Mouse (Mus musculus) forebrain, embryonic 16.5 days (tissue): ENCODE measurements around the gene Gfer. TPM values are rescaled to one million over a fixed set of nuclear protein-coding genes. Genes with fewer than 3 reads are reported as not detected.

Experiments
- ATAC-seq: fragments of 200-750 bp; cut with Nextera tagmentation; 2 replicates; pipeline ENCODE4 v1.8.0; 2017; ENCODE audit warnings: mild to moderate bottlenecking, moderate library complexity
- H3K27ac ChIP-seq: fragments of 300-500 bp; sonication (generic); 2 replicates; pipeline ENCODE4 v1.5.1; 2014; ENCODE audit warnings: low read length, control low read depth
- H3K27me3 ChIP-seq: fragments of 300-500 bp; sonication (generic); replicated peaks from 2 replicates; pipeline ENCODE4 v1.6.1; 2014; ENCODE audit warnings: low read length; ENCODE audit not compliant: control insufficient read depth, insufficient read depth
- H3K36me3 ChIP-seq: fragments of 300-500 bp; sonication (generic); 2 replicates; pipeline ENCODE4 v1.6.1; 2014; ENCODE audit not compliant: control insufficient read depth, insufficient read depth
- H3K4me1 ChIP-seq: fragments of 300-500 bp; sonication (generic); replicated peaks from 2 replicates; pipeline ENCODE4 v1.6.1; 2014; ENCODE audit warnings: low read length; ENCODE audit not compliant: control insufficient read depth, insufficient read depth
- H3K4me2 ChIP-seq: fragments of 300-500 bp; sonication (generic); 2 replicates; pipeline ENCODE4 v1.6.1; 2014; ENCODE audit warnings: mild to moderate bottlenecking, low read length, control low read depth
- H3K4me3 ChIP-seq: fragments of 300-500 bp; sonication (generic); replicated peaks from 2 replicates; pipeline ENCODE4 v1.5.1; 2014; ENCODE audit warnings: mild to moderate bottlenecking, low read length, control low read depth
- H3K9ac ChIP-seq: fragments of 300-500 bp; sonication (generic); replicated peaks from 2 replicates; pipeline ENCODE4 v1.6.1; 2014; ENCODE audit warnings: low read depth, low read length, control low read depth
- H3K9me3 ChIP-seq: fragments of 300-500 bp; sonication (generic); 2 replicates; pipeline ENCODE4 v1.6.1; 2016; ENCODE audit warnings: low read length; ENCODE audit not compliant: control insufficient read depth
- WGBS: fragments of 180-500 bp; shearing (Covaris S2); extraction: QIAGEN DNeasy Blood & Tissue Kit; methylation state at CpG from one replicate; pipeline ENCODE4 v1.1.7; 2014; 5-methylcytosine and 5-hydroxymethylcytosine counted together
- polyA plus RNA-seq: library from polyadenylated mRNA; unstranded; fragments of >200 nt; fragmentation: Nextera tagmentation; extraction: Ambion mirVana; gene quantifications from 2 replicates; pipeline ENCODE4 v1.2.1, GENCODE M21; 2015

Gene Gfer
- polyA plus RNA-seq, 1 experiment from 2014 or later, result 35.4 TPM

DNA sequence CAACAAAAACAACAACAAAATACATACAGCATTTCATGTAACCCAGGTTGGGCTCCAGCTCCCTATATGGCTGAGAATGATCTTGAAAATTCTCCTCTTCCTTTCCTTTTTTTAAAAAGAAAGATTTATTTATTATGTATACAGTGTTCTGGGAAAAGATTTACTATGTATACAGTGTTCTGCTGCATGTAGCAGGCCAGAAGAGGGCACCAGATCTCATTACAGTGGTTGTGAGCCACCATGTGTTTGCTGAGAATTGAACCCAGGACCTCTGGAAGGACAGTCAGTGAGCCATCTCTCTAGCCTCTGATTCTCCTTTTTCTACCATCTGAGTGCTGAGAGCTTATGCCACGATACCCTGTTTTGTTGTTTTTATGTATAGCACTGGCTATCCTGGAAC, 38.6 kb upstream of the Gfer start:
- Histone ChIP-seq H3K27ac (no peak overlapping the region), H3K4me1 (peaks cover 10% of the 10 kb centered on the region), H3K27me3 (no peaks in the 10 kb centered on the region), H3K36me3 (no peaks in the 10 kb centered on the region), H3K9ac (no peak overlapping the region), H3K9me3 (no peaks in the 10 kb centered on the region), H3K4me3 (no peak overlapping the region), H3K4me2 (no peak overlapping the region)
- WGBS, result 88% methylated on average over 1 of the region's 1 CpGs
- ATAC-seq, result no peak

DNA sequence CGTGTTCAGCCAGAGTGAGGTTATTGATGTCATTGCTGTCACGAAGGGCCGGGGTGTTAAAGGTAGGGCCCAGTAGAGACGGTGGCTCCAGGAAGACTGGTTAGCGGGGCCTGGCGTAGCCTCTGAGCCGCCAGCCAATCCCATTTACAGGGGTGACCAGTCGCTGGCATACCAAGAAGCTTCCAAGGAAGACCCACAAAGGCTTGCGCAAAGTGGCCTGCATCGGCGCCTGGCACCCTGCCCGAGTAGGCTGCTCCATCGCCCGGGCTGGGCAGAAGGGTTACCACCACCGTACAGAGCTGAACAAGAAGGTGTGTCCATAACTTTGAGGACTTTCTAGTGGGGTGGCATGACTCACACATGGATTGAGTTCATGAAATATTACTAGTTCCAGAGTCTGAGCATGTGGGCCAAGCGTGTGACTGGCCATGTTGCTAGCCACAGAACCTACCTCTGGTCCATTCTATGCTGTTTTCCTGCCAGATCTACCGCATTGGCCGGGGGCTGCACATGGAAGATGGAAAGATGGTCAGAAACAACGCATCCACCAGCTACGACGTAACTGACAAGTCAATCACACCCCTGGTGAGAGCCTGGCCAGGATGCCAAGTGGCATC, 37.6 kb upstream of the Gfer start:
- H3K9ac ChIP-seq, result 0 out of 2 replicates have a peak overlapping the region, but pooled peaks have one; percentile 24
- WGBS, result 90% methylated on average over 21 of the region's 21 CpGs
- H3K4me1 ChIP-seq, result peaks cover 10% of the 10 kb centered on the region

DNA sequence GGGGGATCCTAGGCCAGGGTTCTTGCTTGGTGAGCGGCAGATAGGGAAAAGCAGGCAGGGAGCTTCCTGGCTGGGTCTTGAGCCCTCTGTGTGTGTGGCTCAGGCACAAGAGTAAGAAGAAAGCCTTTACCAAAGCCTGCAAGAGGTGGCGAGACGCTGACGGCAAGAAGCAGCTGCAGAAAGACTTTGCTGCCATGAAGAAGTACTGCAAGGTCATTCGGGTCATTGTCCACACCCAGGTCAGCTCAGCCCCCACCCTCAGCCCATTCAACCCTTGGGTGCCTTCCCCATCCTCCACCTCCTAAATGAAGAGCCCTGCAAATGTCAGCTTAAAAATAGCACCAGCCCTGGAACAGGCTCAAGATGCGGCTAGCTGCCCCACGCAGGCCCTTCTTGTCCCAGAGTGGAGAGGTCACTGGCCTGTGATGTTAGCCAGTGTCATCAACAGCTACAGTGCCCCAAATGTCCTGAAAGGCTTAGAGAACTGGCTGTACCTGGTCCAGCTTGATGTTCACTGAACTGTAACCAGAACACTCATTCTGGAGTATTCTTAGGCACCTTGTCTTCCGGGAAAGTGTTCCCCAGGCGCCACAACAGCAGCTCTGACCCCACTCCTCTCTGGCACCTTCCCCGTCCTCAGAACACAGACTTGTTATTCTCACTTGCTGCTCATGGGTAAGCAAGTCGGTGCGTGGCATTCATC, 36.4 kb upstream of the Gfer start:
- H3K9ac ChIP-seq, result no peak overlapping the region
- ATAC-seq, result no peak
- 85% methylated on average over 12 of the region's 12 CpGs for WGBS

More for the DNA sequence above, 37.6 kb upstream of the Gfer start:
- Histone ChIP-seq H3K4me2 (no peak overlapping the region), H3K27me3 (no peaks in the 10 kb centered on the region), H3K4me3 (no peak overlapping the region), H3K9me3 (no peaks in the 10 kb centered on the region), H3K27ac (no peak overlapping the region), H3K36me3 (no peaks in the 10 kb centered on the region)
- no peak for ATAC-seq

DNA sequence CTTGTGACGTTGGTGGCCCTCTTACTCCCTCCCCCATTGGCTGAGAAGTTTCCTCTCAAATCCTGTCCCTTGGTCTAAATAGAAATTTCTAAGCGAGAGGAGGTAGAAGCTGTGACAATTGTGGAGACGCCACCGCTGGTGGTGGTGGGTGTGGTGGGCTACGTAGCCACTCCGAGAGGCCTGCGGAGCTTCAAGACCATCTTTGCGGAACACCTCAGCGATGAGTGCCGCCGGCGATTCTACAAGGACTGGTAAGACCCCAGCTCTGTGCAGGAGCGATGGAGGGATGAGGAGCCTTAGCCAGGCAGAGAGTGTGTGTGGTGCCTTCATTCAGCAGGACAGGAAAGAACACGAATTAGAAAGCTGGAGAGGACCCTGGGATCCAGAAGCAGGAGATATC, 34.8 kb upstream of the Gfer start:
- Histone ChIP-seq H3K9me3 (no peaks in the 10 kb centered on the region), H3K4me3 (no peak overlapping the region), H3K36me3 (no peaks in the 10 kb centered on the region), H3K9ac (no peak overlapping the region), H3K4me1 (no peaks in the 10 kb centered on the region), H3K27ac (no peak overlapping the region), H3K4me2 (no peak overlapping the region), H3K27me3 (0 out of 2 replicates have a peak, but pooled peaks cover 2% of the 10 kb centered on the region)
- 84% methylated on average over 14 of the region's 14 CpGs for WGBS
- ATAC-seq, result no peak

More for the DNA sequence above, 36.4 kb upstream of the Gfer start:
- no peak overlapping the region for H3K27ac ChIP-seq
- no peaks in the 10 kb centered on the region for H3K36me3 ChIP-seq
- no peaks in the 10 kb centered on the region for H3K9me3 ChIP-seq
- no peak overlapping the region for H3K4me2 ChIP-seq
- no peak overlapping the region for H3K4me3 ChIP-seq
- peaks cover 10% of the 10 kb centered on the region for H3K4me1 ChIP-seq
- H3K27me3 ChIP-seq, result no peaks in the 10 kb centered on the region

DNA sequence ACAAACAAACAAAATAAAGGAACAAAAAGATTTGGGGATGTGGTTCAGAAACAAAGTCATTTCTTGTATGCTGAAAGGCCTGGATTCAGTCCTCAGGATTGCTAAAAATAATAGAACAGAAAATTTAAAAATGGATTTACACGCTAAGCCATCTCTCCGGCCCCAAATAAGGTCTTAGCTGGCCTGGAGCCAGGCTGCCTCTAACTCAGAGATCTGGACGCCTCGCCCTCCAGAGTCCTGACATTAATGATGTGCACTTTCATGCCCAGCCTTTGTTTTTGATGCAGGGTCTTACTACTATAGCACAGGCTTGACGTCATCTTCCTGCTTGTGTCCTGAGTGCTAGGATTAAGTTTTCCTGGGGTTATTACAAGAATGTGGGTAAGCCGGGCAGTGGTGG, 33.1 kb upstream of the Gfer start:
- H3K9me3 ChIP-seq, result no peaks in the 10 kb centered on the region
- 68% methylated on average over 6 of the region's 6 CpGs for WGBS
- ATAC-seq, result no peak
- 0 out of 2 replicates have a peak, but pooled peaks cover 2% of the 10 kb centered on the region for H3K27me3 ChIP-seq
- no peak overlapping the region for H3K9ac ChIP-seq
- no peak overlapping the region for H3K27ac ChIP-seq
- H3K4me1 ChIP-seq, result no peaks in the 10 kb centered on the region
- H3K36me3 ChIP-seq, result no peaks in the 10 kb centered on the region
- H3K4me2 ChIP-seq, result no peak overlapping the region
- no peak overlapping the region for H3K4me3 ChIP-seq

DNA sequence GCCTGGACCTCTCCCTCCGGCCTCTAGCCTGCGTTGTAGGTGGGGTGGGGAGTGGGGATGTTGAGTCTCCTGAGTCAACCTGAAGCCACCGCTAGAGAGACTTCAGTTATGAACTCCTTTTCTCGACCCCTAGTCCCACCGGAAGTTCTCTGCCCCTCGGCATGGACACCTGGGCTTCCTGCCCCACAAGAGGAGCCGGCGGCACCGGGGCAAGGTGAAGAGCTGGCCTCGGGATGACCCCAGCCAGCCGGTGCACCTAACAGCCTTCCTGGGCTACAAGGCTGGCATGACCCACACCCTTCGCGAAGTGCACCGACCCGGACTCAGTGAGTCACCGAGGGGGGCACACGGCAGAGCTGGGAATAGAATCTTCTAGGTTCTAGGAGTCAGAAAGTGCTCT, 32.2 kb upstream of the Gfer start:
- no peak overlapping the region for H3K9ac ChIP-seq
- H3K27me3 ChIP-seq, result 0 out of 2 replicates have a peak, but pooled peaks cover 2% of the 10 kb centered on the region
- no peaks in the 10 kb centered on the region for H3K36me3 ChIP-seq
- no peak overlapping the region for H3K27ac ChIP-seq
- no peak overlapping the region for H3K4me2 ChIP-seq
- no peaks in the 10 kb centered on the region for H3K9me3 ChIP-seq
- no peak overlapping the region for H3K4me3 ChIP-seq
- no peak for ATAC-seq
- 75% methylated on average over 17 of the region's 17 CpGs for WGBS
- H3K4me1 ChIP-seq, result peaks cover 6% of the 10 kb centered on the region

DNA sequence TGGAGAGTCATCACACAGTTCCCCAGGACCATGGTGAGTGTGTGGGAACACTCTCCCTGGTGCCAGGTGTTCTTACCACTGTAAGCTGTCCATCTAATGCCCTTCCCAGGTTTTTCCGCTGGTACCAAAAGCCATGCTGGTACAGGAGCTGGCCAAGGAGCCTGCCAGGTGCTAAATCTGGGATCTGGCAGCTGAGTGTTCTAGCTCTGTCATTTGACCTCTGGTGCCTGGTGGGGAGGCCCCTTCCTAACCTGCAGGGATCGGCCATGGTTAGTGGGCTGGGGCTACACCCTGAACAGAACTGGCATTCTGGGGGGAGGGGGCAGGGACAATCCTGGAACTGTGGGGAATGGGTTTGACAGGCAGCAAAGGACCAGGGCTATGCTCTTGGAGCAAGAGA, 31.7 kb upstream of the Gfer start, which contains the start of gene Rpl3l:
Rpl3l (plus strand) TSS at position 203 of the 400 bp plus-strand sequence.
- H3K27me3 ChIP-seq, result 0 out of 2 replicates have a peak, but pooled peaks cover 2% of the 10 kb centered on the region
- H3K36me3 ChIP-seq, result no peaks in the 10 kb centered on the region
- no peak within 1 kb of the TSS for H3K9ac ChIP-seq
- no peak within 1 kb of the TSS for H3K4me3 ChIP-seq
- H3K4me2 ChIP-seq, result no peak within 1 kb of the TSS
- ATAC-seq, result no peak
- 74% methylated on average over 2 of the region's 2 CpGs for WGBS
- H3K9me3 ChIP-seq, result no peaks in the 10 kb centered on the region
- peaks cover 11% of the 10 kb centered on the region for H3K4me1 ChIP-seq
- H3K27ac ChIP-seq, result no peak within 1 kb of the TSS

DNA sequence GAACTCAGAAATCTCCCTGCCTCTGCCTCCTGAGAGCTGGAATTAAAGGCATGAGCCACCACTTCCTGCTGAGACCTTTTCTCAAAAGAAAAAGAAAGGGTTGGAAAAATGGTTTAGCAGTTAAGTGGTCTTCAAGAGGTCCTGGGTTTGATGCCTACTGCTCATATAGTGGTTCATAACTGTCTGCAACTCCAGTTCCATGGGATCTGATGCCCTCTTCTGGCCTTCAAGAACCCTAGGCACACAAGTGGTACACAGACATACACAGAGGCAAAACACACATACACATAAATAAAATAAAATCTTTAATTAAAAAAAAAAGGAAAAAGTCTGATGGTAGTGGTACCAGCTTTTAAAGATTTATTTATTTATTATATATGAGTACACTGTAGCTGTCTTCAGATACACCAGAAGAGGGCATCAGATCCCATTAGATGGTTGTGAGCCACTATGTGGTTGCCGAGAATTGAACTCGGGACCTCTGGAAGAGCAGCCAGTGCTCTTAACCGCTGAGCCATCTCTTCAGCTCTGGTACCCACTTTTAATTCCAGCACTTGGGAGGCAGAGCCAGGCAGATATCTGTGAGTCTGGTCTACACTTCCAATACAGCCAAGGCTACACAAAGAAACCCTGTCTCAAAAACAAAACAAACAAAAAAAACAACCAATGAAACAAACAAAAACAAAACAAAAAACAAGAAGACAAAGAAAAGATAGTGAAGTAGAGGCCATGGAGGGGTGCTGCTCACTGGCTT, 29.9 kb upstream of the Gfer start:
- WGBS, result 76% methylated on average over 3 of the region's 3 CpGs
- ATAC-seq, result no peak

DNA sequence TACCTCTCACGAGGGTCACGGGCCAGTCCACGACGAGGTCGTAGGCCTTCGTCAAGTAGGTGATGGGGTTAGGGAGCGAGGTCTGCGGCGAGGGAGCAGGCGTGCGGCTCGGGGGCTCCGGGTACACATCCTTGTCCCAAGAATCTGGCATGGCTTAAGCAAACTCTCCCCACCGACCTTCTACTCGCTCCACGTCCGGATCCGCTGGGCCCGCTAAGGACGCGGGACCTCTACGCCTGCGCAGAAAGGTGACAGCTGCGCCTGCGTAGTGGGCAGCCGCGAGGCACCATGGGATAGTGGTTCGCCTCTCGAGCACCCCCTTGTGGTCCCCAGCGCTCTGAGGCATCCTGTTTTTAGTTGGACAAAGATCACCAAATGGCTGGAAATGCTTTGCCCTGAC, 28.2 kb upstream of the Gfer start, which contains the start of gene Ndufb10:
Ndufb10 (minus strand) TSS at position 295 of the 400 bp plus-strand sequence.
- Histone ChIP-seq H3K9me3 (no peaks in the 10 kb centered on the region), H3K4me2 (peak within 1 kb of the TSS; percentile 78), H3K4me3 (peak within 1 kb of the TSS; percentile 72), H3K9ac (peak within 1 kb of the TSS; percentile 83), H3K27me3 (0 out of 2 replicates have a peak, but pooled peaks cover 2% of the 10 kb centered on the region), H3K36me3 (peaks cover 7% of the 10 kb centered on the region), H3K27ac (peak within 1 kb of the TSS; percentile 26), H3K4me1 (peaks cover 28% of the 10 kb centered on the region)
- WGBS, result under 1% methylated on average over 30 of the region's 30 CpGs
- ATAC-seq, result peak; percentile 57

More for the DNA sequence above, 29.9 kb upstream of the Gfer start:
- Histone ChIP-seq H3K9ac (no peak overlapping the region), H3K36me3 (peaks cover 7% of the 10 kb centered on the region), H3K4me3 (no peak overlapping the region), H3K27ac (no peak overlapping the region), H3K4me1 (peaks cover 26% of the 10 kb centered on the region), H3K4me2 (no peak overlapping the region), H3K9me3 (no peaks in the 10 kb centered on the region), H3K27me3 (0 out of 2 replicates have a peak, but pooled peaks cover 2% of the 10 kb centered on the region)
